Mouse (Mus musculus): Measurements from ENCODE around the gene Plagl1.
"Not testable (repeated sequence)": the region's sequence is repeated elsewhere in the genome, so short reads cannot be mapped to it uniquely, and the experiment has no call there.

Gene Plagl1

DNA sequence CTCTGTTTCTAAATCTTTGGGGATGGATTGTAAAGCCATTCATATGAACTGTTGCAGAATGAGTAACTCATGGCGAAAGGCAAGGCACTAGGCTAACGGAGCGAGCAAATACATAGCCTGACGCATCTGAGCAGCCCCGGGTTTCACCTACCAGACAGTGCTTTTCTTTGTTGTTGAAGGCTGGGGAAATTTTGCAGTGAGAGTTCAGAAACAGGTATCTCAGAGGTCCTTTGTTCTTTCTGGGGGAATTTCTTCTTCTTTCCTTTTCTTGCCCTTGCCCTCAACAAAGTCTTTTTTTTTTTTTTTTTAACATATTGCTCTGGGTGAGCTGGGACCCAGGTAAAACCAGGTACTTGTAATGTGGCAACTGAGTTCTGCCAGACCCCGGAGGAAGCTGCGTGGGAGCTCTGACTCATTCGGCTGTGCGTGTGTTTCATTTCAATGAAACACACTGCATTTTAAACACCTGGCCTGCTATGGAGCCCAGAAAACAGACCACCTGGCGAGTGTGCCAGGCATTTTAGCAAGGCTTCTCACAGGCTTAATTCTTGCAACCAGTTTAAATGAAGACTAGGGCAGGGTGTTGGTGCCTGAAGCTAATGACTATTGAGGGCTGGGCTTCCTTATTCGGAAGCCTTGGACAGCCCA lies at the start of gene Plagl1:
Gene Plagl1 (plus strand): TSS at position 484 of the 648 bp plus-strand sequence.
- no peak for DNase-seq

- DNase-seq = no peak
These were observed 46.3 kb upstream of the Plagl1 start for GRCm38 (mm10) chr10:13014026-13014425.

- DNase-seq = peak in 1 of 2 experiments; percentile 17
These were observed 43.7 kb upstream of the Plagl1 start for GRCm38 (mm10) chr10:13016573-13016972.

- peak in 1 of 2 experiments; percentile 17 for DNase-seq
These were observed 41.8 kb upstream of the Plagl1 start for GRCm38 (mm10) chr10:13018510-13018909.

- DNase-seq = no peak
These were observed 41.3 kb upstream of the Plagl1 start for GRCm38 (mm10) chr10:13019026-13019425.

GRCm38 (mm10) chr10:13022103-13022502 lies 38.2 kb upstream of the Plagl1 start:
- no peak for DNase-seq

GRCm38 (mm10) chr10:13023985-13024384 lies 36.3 kb upstream of the Plagl1 start:
- not testable (repeated sequence) for DNase-seq

DNA sequence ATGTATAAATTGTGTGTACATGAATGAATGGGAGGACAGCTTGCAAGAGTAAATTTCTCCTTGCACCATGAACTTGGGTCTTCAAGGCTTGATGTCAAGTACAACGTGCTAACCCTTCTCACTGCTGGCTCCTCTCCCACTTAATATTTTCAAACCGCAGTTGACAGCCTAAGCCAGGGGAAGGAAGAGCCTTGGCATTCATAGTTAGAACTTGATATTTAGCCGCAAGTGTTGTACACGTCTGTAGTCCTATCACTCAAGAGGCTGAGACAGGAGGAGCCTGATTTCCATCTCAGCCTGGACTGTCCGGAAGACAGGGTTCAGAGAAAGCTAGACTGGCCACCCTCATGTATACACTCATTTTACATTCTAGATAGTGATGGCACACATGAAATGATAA lies 32.6 kb upstream of the Plagl1 start:
- DNase-seq = no peak

- DNase-seq = no peak
These were observed 32.1 kb upstream of the Plagl1 start for GRCm38 (mm10) chr10:13028215-13028614.

- DNase-seq = no peak
These were observed 30.9 kb upstream of the Plagl1 start for GRCm38 (mm10) chr10:13029416-13029815.

GRCm38 (mm10) chr10:13035270-13035669 lies 25.0 kb upstream of the Plagl1 start:
- DNase-seq = no peak

DNA sequence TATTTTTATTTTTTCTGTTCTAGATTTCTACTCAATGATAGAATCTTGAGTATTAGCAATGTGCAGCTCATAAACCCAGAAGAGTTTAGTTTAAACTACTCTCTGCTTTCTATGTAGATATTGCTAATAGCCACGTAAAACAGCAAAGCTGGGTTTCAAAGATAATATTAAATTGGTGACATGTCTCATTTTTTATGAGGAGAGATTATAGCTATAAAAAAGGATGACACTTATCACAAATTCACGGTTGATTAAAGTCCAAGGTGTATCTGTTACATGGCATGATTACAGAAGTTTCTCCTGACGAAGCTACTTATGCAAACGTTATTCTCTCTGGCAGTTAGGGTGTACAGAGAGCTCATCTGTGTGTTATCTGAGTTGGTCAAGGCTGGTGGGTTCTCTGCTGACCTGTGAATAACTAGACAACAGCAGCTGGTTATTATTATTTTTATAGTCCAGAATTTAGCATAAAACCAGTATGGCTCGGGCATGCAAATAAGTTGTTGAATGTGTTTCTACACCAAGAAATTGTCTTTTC lies 20.6 kb upstream of the Plagl1 start:
- DNase-seq = no peak

DNA sequence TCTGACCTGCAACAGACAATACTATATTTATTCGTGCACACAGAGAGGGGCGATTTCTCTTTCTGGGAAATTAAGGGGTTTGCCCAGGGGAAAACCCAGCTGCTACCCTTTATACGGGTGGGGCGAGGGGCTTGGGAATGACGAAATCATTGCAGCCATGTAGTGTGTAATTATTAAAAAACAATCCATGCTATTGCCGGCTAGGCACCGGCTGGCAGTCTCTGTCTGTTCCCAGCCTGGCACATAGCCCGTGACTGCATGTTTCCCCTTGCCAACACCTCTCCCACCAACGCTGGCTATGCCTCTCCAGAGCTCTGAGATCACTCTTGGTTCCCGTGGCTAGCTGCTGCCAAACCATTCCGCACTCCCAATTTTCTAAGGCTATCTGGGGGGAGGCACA lies 15.6 kb upstream of the Plagl1 start:
- DNase-seq = no peak

DNA sequence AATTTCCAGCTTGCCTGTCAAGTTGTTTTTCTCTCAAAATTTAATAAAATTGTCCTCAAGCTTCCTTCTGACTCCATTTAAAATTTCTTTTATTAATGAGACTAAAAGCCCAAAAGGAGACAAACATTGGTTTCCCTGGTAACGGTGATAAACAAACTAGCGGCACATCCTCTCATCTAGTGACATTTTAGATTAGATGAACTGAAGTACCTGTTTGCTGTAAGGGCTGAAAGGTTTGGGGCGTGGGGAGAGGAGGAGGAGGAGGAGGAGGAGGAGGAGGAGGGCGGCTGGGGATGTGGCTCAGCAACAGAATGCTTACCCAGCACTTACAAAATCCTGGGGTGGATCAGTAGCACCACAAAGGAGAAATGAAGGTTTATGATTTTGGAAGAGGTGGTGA lies 12.5 kb upstream of the Plagl1 start:
- DNase-seq = no peak

DNA sequence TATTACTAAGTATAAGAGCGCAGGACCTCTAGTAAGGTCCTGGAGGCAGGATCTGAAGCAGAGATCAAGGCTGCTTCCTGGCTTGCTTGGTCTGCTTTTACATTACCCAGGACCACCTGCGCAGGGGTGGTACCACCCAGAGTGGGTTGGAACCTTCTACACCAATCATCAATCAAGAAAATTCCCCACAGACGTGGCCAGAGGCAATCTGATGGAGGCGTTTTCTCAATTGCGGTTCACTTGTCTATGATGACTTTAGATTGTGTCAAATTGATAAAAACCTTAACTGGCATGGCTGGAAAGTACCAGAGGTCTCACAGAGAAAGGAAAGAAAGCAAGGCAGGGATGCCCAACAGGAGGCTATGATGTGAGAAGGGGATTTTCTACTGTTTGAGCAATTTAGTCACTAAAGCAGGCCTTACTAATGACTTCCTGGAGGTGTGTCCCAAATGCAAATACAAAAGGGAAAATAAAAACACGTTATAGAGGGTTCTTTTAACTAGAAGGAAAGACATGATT lies 3.4 kb upstream of the Plagl1 start:
- no peak for DNase-seq

- DNase-seq = no peak
These were observed 742 bp downstream of the Plagl1 start for GRCm38 (mm10) chr10:13060821-13061671.

DNA sequence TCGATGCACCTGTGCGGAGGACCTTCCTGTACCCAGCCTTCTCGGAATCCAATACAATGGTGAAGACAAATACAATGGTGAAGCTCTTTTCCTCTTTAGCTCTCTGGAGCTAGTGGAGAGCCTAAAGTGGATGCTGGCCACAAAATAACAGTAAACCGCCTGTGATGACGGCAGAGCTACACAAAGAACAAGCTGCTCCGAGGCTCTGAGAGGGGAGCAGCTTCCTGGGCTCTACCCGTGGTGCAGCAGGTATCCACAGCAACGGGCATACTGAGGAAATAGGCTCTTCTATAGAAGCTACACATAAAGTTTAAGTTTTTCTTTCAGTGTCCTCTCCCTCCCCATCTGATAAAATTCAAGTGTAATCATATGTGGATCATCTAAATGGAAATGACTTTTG lies 2.1 kb downstream of the Plagl1 start:
- no peak for DNase-seq

- DNase-seq = no peak
These were observed 3.2 kb downstream of the Plagl1 start for GRCm38 (mm10) chr10:13063457-13063856.

DNA sequence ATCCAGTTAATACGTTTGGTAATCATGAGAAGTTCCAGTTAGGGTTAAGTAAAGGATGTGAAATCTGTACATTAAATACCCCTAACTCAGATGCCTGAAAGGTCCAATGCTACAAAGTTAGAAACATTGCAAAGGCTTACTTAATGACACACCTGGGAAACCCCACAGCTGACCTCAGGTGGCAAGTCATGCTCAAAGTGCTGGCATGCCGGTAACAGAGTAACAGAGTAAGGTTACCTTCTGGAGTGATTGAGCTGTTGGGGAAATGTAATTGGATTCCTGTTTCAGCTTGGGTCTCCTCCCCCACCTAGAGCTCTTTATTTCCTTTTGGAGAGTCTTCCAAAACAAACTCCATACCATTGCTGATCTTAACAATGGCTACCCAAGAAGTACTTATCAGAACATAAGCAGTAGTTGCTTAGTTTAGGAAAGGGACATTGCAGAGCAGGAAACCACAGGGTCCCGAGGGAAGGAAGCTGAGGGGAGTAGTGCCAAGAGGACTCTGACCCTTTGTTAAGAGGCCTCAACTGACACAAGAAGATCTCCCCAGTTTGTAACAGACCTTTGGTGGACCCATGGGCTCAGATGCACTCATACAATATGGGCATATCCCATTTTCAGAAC lies 4.9 kb downstream of the Plagl1 start:
- DNase-seq = no peak

DNA sequence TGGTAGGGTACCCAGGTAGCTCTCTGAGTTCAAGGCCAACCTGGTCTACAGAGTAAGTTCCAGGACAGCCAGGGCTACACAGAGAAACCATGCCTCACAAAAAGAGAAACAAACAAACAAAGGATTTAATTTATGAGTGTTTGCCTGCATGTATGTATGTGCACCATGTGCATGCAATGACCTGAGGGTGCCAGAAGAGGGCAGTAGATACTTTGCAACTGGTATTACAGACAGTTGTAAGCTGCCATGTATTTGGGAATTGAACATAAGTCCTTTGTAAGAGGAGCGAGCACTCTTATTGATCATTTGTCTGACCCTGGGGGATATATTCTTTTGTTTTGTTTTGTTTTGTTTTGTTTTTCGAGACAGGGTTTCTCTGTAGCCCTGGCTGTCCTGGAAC lies 10.7 kb downstream of the Plagl1 start:
- DNase-seq = no peak

GRCm38 (mm10) chr10:13076807-13077532 lies 16.7 kb downstream of the Plagl1 start:
- no peak for DNase-seq

DNA sequence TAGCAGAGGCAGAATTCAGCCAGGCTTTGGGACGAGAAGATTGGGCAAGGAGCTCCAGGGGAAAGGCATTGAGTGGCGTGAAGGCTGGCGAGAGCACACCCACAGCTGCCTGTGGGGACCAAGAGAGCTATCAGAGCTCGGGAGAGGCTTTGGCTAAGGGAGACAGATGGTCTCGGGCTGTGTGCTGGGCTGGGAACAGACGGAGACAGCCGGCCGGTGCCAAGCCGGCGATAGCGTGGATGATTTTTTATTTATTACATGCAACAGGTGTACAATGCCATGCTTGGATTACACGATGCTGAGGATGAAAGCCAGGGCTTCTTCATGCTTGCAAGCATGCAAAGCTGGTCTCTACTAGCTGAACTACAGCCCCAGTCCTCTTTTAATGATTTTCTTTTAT lies 22.2 kb downstream of the Plagl1 start:
- DNase-seq = no peak
